Mouse (Mus musculus) intestine, postnatal 0 days (tissue): ENCODE measurements at regions not wholly inside any gene's neighbourhood (a gene's known extent, or its start where the extent isn't known, plus 50 kb on each side); places are given as distances from the start of the nearest gene placed in this dataset.

Experiments used
- ATAC-seq: fragments of 200-750 bp; cut with Nextera tagmentation; 2 replicates; pipeline ENCODE4 v1.8.0; 2017; ENCODE audit warnings: mild to moderate bottlenecking, moderate TSS enrichment, moderate library complexity
- H3K27ac ChIP-seq: fragments of 300-500 bp; sonication (generic); 2 replicates; pipeline ENCODE4 v1.5.1; 2014; ENCODE audit warnings: mild to moderate bottlenecking, low read depth, low read length, moderate library complexity
- H3K27me3 ChIP-seq: fragments of 300-500 bp; sonication (generic); replicated peaks from 2 replicates; pipeline ENCODE4 v1.6.1; 2014; ENCODE audit warnings: low read length, mixed read lengths; ENCODE audit not compliant: control insufficient read depth, insufficient read depth
- H3K36me3 ChIP-seq: fragments of 300-500 bp; sonication (generic); 2 replicates; pipeline ENCODE4 v1.6.1; 2014; ENCODE audit warnings: mild to moderate bottlenecking, moderate library complexity; ENCODE audit not compliant: control insufficient read depth, insufficient read depth
- H3K4me1 ChIP-seq: fragments of 300-500 bp; sonication (generic); replicated peaks from 2 replicates; pipeline ENCODE4 v1.6.1; 2014; ENCODE audit warnings: antibody characterized with exemption, low read length, mixed read lengths; ENCODE audit not compliant: control insufficient read depth, insufficient read depth
- H3K4me2 ChIP-seq: fragments of 300-500 bp; sonication (generic); replicated peaks from 2 replicates; pipeline ENCODE4 v1.6.1; 2014; ENCODE audit warnings: low read depth, mild to moderate bottlenecking, moderate library complexity
- H3K4me3 ChIP-seq: fragments of 300-500 bp; sonication (generic); 2 replicates; pipeline ENCODE4 v1.5.1; 2014; ENCODE audit warnings: low read depth, low read length
- H3K9ac ChIP-seq: fragments of 300-500 bp; sonication (generic); 2 replicates; pipeline ENCODE4 v1.6.1; 2014; ENCODE audit warnings: mild to moderate bottlenecking, low read depth, low read length
- H3K9me3 ChIP-seq: fragments of 300-500 bp; sonication (generic); 2 replicates; pipeline ENCODE4 v1.6.1; 2016; ENCODE audit warnings: mixed run types; ENCODE audit not compliant: control insufficient read depth
- CTCF ChIP-seq: sonication (generic); IDR thresholded peaks from 2 replicates; pipeline ENCODE4 v1.5.1; 2016; ENCODE audit warnings: low read depth, mild to moderate bottlenecking, control low read depth, antibody characterized with exemption, moderate library complexity
- WGBS: fragments of 180-500 bp; shearing (Covaris S2); extraction: QIAGEN DNeasy Blood & Tissue Kit; methylation state at CpG from one replicate; pipeline ENCODE4 v1.1.7; 2014; 5-methylcytosine and 5-hydroxymethylcytosine counted together

- no peak for ATAC-seq
Measured at GRCm38 (mm10) chr5:111965311-111965710, 231.6 kb downstream of the Gm26897 start.

GRCm38 (mm10) chr5:111968121-111968520 is 234.4 kb downstream of the Gm26897 start:
- ATAC-seq, result no peak
- Histone ChIP-seq H3K9me3 (no peaks in the 10 kb centered on the region), H3K27ac (no peak overlapping the region), H3K27me3 (no peaks in the 10 kb centered on the region), H3K9ac (no peak overlapping the region), H3K36me3 (no peaks in the 10 kb centered on the region), H3K4me3 (no peak overlapping the region), H3K4me1 (no peaks in the 10 kb centered on the region), H3K4me2 (no peak overlapping the region)
- no peak for TF ChIP-seq CTCF
- WGBS, result 68% methylated on average over 11 of the region's 11 CpGs

More at GRCm38 (mm10) chr5:111965311-111965710, 231.6 kb downstream of the Gm26897 start:
- Histone ChIP-seq H3K4me1 (no peaks in the 10 kb centered on the region), H3K4me3 (no peak overlapping the region), H3K27ac (no peak overlapping the region), H3K36me3 (no peaks in the 10 kb centered on the region), H3K9ac (no peak overlapping the region), H3K4me2 (no peak overlapping the region), H3K9me3 (no peaks in the 10 kb centered on the region), H3K27me3 (no peaks in the 10 kb centered on the region)
- 88% methylated on average over 7 of the region's 7 CpGs for WGBS
- TF ChIP-seq CTCF, result no peak

- ATAC-seq, result no peak
- no peak overlapping the region for H3K4me2 ChIP-seq
- H3K9me3 ChIP-seq, result no peaks in the 10 kb centered on the region
- H3K4me1 ChIP-seq, result no peaks in the 10 kb centered on the region
- no peaks in the 10 kb centered on the region for H3K36me3 ChIP-seq
- H3K4me3 ChIP-seq, result no peak overlapping the region
- no peak for TF ChIP-seq CTCF
- 77% methylated on average over 1 of the region's 1 CpGs for WGBS
- no peak overlapping the region for H3K9ac ChIP-seq
- no peaks in the 10 kb centered on the region for H3K27me3 ChIP-seq
- H3K27ac ChIP-seq, result no peak overlapping the region
Measured at GRCm38 (mm10) chr5:111968701-111969100, 235.0 kb downstream of the Gm26897 start.

- Histone ChIP-seq H3K27me3 (no peaks in the 10 kb centered on the region), H3K4me2 (no peak overlapping the region), H3K4me1 (no peaks in the 10 kb centered on the region), H3K9ac (no peak overlapping the region), H3K27ac (no peak overlapping the region), H3K4me3 (no peak overlapping the region), H3K36me3 (no peaks in the 10 kb centered on the region), H3K9me3 (no peaks in the 10 kb centered on the region)
- 75% methylated on average over 3 of the region's 3 CpGs for WGBS
- ATAC-seq, result no peak
- TF ChIP-seq CTCF, result no peak
Measured at GRCm38 (mm10) chr5:111971193-111971592, 237.5 kb downstream of the Gm26897 start.

GRCm38 (mm10) chr5:111971952-111972351 is 238.2 kb downstream of the Gm26897 start:
- no peak for ATAC-seq
- TF ChIP-seq CTCF, result no peak
- no peaks in the 10 kb centered on the region for H3K27me3 ChIP-seq
- no peak overlapping the region for H3K4me3 ChIP-seq
- no peaks in the 10 kb centered on the region for H3K4me1 ChIP-seq
- H3K9me3 ChIP-seq, result no peaks in the 10 kb centered on the region
- H3K9ac ChIP-seq, result no peak overlapping the region
- 47% methylated on average over 3 of the region's 3 CpGs for WGBS
- H3K4me2 ChIP-seq, result no peak overlapping the region
- H3K27ac ChIP-seq, result no peak overlapping the region
- H3K36me3 ChIP-seq, result no peaks in the 10 kb centered on the region

GRCm38 (mm10) chr5:111975686-111976085 is 242.0 kb downstream of the Gm26897 start:
- ATAC-seq, result no peak
- no peaks in the 10 kb centered on the region for H3K27me3 ChIP-seq
- H3K36me3 ChIP-seq, result no peaks in the 10 kb centered on the region
- 30% methylated on average over 7 of the region's 7 CpGs for WGBS
- H3K4me3 ChIP-seq, result no peak overlapping the region
- H3K4me1 ChIP-seq, result no peaks in the 10 kb centered on the region
- H3K4me2 ChIP-seq, result no peak overlapping the region
- H3K9ac ChIP-seq, result no peak overlapping the region
- no peak overlapping the region for H3K27ac ChIP-seq
- H3K9me3 ChIP-seq, result no peaks in the 10 kb centered on the region
- TF ChIP-seq CTCF, result no peak

GRCm38 (mm10) chr5:111979601-111980000 is 245.9 kb downstream of the Gm26897 start:
- Histone ChIP-seq H3K27ac (no peak overlapping the region), H3K4me1 (no peaks in the 10 kb centered on the region), H3K4me2 (no peak overlapping the region), H3K36me3 (no peaks in the 10 kb centered on the region), H3K9me3 (no peaks in the 10 kb centered on the region), H3K4me3 (no peak overlapping the region), H3K27me3 (no peaks in the 10 kb centered on the region), H3K9ac (no peak overlapping the region)
- WGBS, result 88% methylated on average over 3 of the region's 3 CpGs
- no peak for ATAC-seq
- no peak for TF ChIP-seq CTCF
